Mouse (Mus musculus): ENCODE data around the gene 1700012A03Rik. TPM values are rescaled to one million over a fixed set of nuclear protein-coding genes. Genes with fewer than 3 reads are reported as not detected.

1700012A03Rik gene
- polyA plus RNA-seq (2014; fragmentation: Nextera tagmentation; extraction: Ambion mirVana), result not detected in 2 replicates

- Histone ChIP-seq H3K27me3 (ENCODE audit: control insufficient read depth, insufficient read depth, low read length) (no peaks in the 10 kb centered on the region), H3K9me3 (ENCODE audit: control insufficient read depth, low read depth, low read length) (no peaks in the 10 kb centered on the region), H3K36me3 (ENCODE audit: control insufficient read depth, insufficient read depth, low read length) (no peaks in the 10 kb centered on the region), H3K4me3 (ENCODE audit: low read depth, low read length) (no peak within 1 kb of the TSS), H3K4me1 (ENCODE audit: control insufficient read depth, insufficient read depth, low read length) (no peaks in the 10 kb centered on the region), H3K9ac (replicated peaks; ENCODE audit: low read depth, low read length) (no peak within 1 kb of the TSS), H3K27ac (ENCODE audit: low read length) (no peak within 1 kb of the TSS), H3K4me2 (replicated peaks; ENCODE audit: low read depth, low read length) (no peak within 1 kb of the TSS)
- WGBS, result 77% methylated on average over 3 of the region's 3 CpGs
- no peak for ATAC-seq (ENCODE audit: insufficient number of reproducible peaks, insufficient read depth, low FRiP score, low read depth)
These were observed at the start of gene 1700012A03Rik for GRCm38 (mm10) chr6:32049951-32050345. Gene 1700012A03Rik, plus strand, starts transcription at chr6:32050246.

GRCm38 (mm10) chr6:32004228-32004627 is 45.8 kb upstream of the 1700012A03Rik start:
- ATAC-seq (ENCODE audit: insufficient number of reproducible peaks, insufficient read depth, low FRiP score, low read depth), result no peak
- H3K27ac ChIP-seq (ENCODE audit: low read length), result no peak overlapping the region
- no peak overlapping the region for H3K4me2 ChIP-seq (replicated peaks; ENCODE audit: low read depth, low read length)
- no peaks in the 10 kb centered on the region for H3K27me3 ChIP-seq (ENCODE audit: control insufficient read depth, insufficient read depth, low read length)
- peaks cover 2% of the 10 kb centered on the region; the same call in 1 of the 2 replicates for H3K9me3 ChIP-seq (ENCODE audit: control insufficient read depth, low read depth, low read length)
- no peak overlapping the region for H3K9ac ChIP-seq (replicated peaks; ENCODE audit: low read depth, low read length)
- no peak overlapping the region for H3K4me3 ChIP-seq (ENCODE audit: low read depth, low read length)
- WGBS, result 85% methylated on average over 10 of the region's 10 CpGs
- H3K36me3 ChIP-seq (ENCODE audit: control insufficient read depth, insufficient read depth, low read length), result no peaks in the 10 kb centered on the region
- no peaks in the 10 kb centered on the region for H3K4me1 ChIP-seq (ENCODE audit: control insufficient read depth, insufficient read depth, low read length)

- no peak for ATAC-seq (ENCODE audit: insufficient number of reproducible peaks, insufficient read depth, low FRiP score, low read depth)
- no peak overlapping the region for H3K27ac ChIP-seq (ENCODE audit: low read length)
- no peaks in the 10 kb centered on the region for H3K36me3 ChIP-seq (ENCODE audit: control insufficient read depth, insufficient read depth, low read length)
- H3K4me1 ChIP-seq (ENCODE audit: control insufficient read depth, insufficient read depth, low read length), result no peaks in the 10 kb centered on the region
- WGBS, result 58% methylated on average over 2 of the region's 2 CpGs
- no peaks in the 10 kb centered on the region for H3K27me3 ChIP-seq (ENCODE audit: control insufficient read depth, insufficient read depth, low read length)
- H3K4me2 ChIP-seq (replicated peaks; ENCODE audit: low read depth, low read length), result no peak overlapping the region
- no peak overlapping the region for H3K9ac ChIP-seq (replicated peaks; ENCODE audit: low read depth, low read length)
- no peak overlapping the region for H3K4me3 ChIP-seq (ENCODE audit: low read depth, low read length)
- peaks cover 2% of the 10 kb centered on the region; the same call in 1 of the 2 replicates for H3K9me3 ChIP-seq (ENCODE audit: control insufficient read depth, low read depth, low read length)
These were observed 44.1 kb upstream of the 1700012A03Rik start for GRCm38 (mm10) chr6:32005914-32006313.

- Histone ChIP-seq H3K36me3 (ENCODE audit: control insufficient read depth, insufficient read depth, low read length) (no peaks in the 10 kb centered on the region), H3K9me3 (ENCODE audit: control insufficient read depth, low read depth, low read length) (peaks cover 2% of the 10 kb centered on the region; the same call in 1 of the 2 replicates), H3K27me3 (ENCODE audit: control insufficient read depth, insufficient read depth, low read length) (no peaks in the 10 kb centered on the region), H3K9ac (replicated peaks; ENCODE audit: low read depth, low read length) (no peak overlapping the region), H3K4me3 (ENCODE audit: low read depth, low read length) (no peak overlapping the region), H3K4me2 (replicated peaks; ENCODE audit: low read depth, low read length) (no peak overlapping the region), H3K27ac (ENCODE audit: low read length) (no peak overlapping the region), H3K4me1 (ENCODE audit: control insufficient read depth, insufficient read depth, low read length) (no peaks in the 10 kb centered on the region)
- ATAC-seq (ENCODE audit: insufficient number of reproducible peaks, insufficient read depth, low FRiP score, low read depth), result no peak
- WGBS, result 70% methylated on average over 6 of the region's 6 CpGs
These were observed 43.7 kb upstream of the 1700012A03Rik start for GRCm38 (mm10) chr6:32006382-32006781.

GRCm38 (mm10) chr6:32007336-32007735 is 42.7 kb upstream of the 1700012A03Rik start:
- no peak overlapping the region for H3K27ac ChIP-seq (ENCODE audit: low read length)
- 91% methylated on average over 3 of the region's 3 CpGs for WGBS
- H3K36me3 ChIP-seq (ENCODE audit: control insufficient read depth, insufficient read depth, low read length), result no peaks in the 10 kb centered on the region
- no peak overlapping the region for H3K4me2 ChIP-seq (replicated peaks; ENCODE audit: low read depth, low read length)
- peaks cover 2% of the 10 kb centered on the region; the same call in 1 of the 2 replicates for H3K9me3 ChIP-seq (ENCODE audit: control insufficient read depth, low read depth, low read length)
- no peak for ATAC-seq (ENCODE audit: insufficient number of reproducible peaks, insufficient read depth, low FRiP score, low read depth)
- H3K27me3 ChIP-seq (ENCODE audit: control insufficient read depth, insufficient read depth, low read length), result no peaks in the 10 kb centered on the region
- H3K4me3 ChIP-seq (ENCODE audit: low read depth, low read length), result no peak overlapping the region
- H3K4me1 ChIP-seq (ENCODE audit: control insufficient read depth, insufficient read depth, low read length), result no peaks in the 10 kb centered on the region
- H3K9ac ChIP-seq (replicated peaks; ENCODE audit: low read depth, low read length), result no peak overlapping the region

GRCm38 (mm10) chr6:32016841-32017240 is 33.2 kb upstream of the 1700012A03Rik start:
- no peak for ATAC-seq (ENCODE audit: insufficient number of reproducible peaks, insufficient read depth, low FRiP score, low read depth)

GRCm38 (mm10) chr6:32017406-32018104 is 32.5 kb upstream of the 1700012A03Rik start:
- H3K36me3 ChIP-seq (ENCODE audit: control insufficient read depth, insufficient read depth, low read length), result no peaks in the 10 kb centered on the region
- H3K4me1 ChIP-seq (ENCODE audit: control insufficient read depth, insufficient read depth, low read length), result no peaks in the 10 kb centered on the region
- H3K4me2 ChIP-seq (replicated peaks; ENCODE audit: low read depth, low read length), result no peak overlapping the region
- 70% methylated on average over 14 of the region's 14 CpGs for WGBS
- no peak overlapping the region for H3K4me3 ChIP-seq (ENCODE audit: low read depth, low read length)
- no peak overlapping the region for H3K27ac ChIP-seq (ENCODE audit: low read length)
- no peak overlapping the region for H3K9ac ChIP-seq (replicated peaks; ENCODE audit: low read depth, low read length)
- no peak for ATAC-seq (ENCODE audit: insufficient number of reproducible peaks, insufficient read depth, low FRiP score, low read depth)
- no peaks in the 10 kb centered on the region for H3K9me3 ChIP-seq (ENCODE audit: control insufficient read depth, low read depth, low read length)
- H3K27me3 ChIP-seq (ENCODE audit: control insufficient read depth, insufficient read depth, low read length), result no peaks in the 10 kb centered on the region

More at GRCm38 (mm10) chr6:32016841-32017240, 33.2 kb upstream of the 1700012A03Rik start:
- Histone ChIP-seq H3K36me3 (ENCODE audit: control insufficient read depth, insufficient read depth, low read length) (no peaks in the 10 kb centered on the region), H3K27me3 (ENCODE audit: control insufficient read depth, insufficient read depth, low read length) (no peaks in the 10 kb centered on the region), H3K27ac (ENCODE audit: low read length) (no peak overlapping the region), H3K9ac (replicated peaks; ENCODE audit: low read depth, low read length) (no peak overlapping the region), H3K4me3 (ENCODE audit: low read depth, low read length) (no peak overlapping the region), H3K4me2 (replicated peaks; ENCODE audit: low read depth, low read length) (no peak overlapping the region), H3K9me3 (ENCODE audit: control insufficient read depth, low read depth, low read length) (no peaks in the 10 kb centered on the region), H3K4me1 (ENCODE audit: control insufficient read depth, insufficient read depth, low read length) (no peaks in the 10 kb centered on the region)
- 80% methylated on average over 7 of the region's 7 CpGs for WGBS

- H3K27me3 ChIP-seq (ENCODE audit: control insufficient read depth, insufficient read depth, low read length), result no peaks in the 10 kb centered on the region
- ATAC-seq (ENCODE audit: insufficient number of reproducible peaks, insufficient read depth, low FRiP score, low read depth), result no peak; the same call in 1 of the 2 replicates
- no peaks in the 10 kb centered on the region for H3K36me3 ChIP-seq (ENCODE audit: control insufficient read depth, insufficient read depth, low read length)
- no peak overlapping the region for H3K4me2 ChIP-seq (replicated peaks; ENCODE audit: low read depth, low read length)
- no peaks in the 10 kb centered on the region for H3K4me1 ChIP-seq (ENCODE audit: control insufficient read depth, insufficient read depth, low read length)
- 51% methylated on average over 5 of the region's 5 CpGs for WGBS
- no peak overlapping the region for H3K27ac ChIP-seq (ENCODE audit: low read length)
- no peak overlapping the region for H3K9ac ChIP-seq (replicated peaks; ENCODE audit: low read depth, low read length)
- no peak overlapping the region for H3K4me3 ChIP-seq (ENCODE audit: low read depth, low read length)
- H3K9me3 ChIP-seq (ENCODE audit: control insufficient read depth, low read depth, low read length), result no peaks in the 10 kb centered on the region
These were observed 32.0 kb upstream of the 1700012A03Rik start for GRCm38 (mm10) chr6:32018105-32018446.

Measured in stomach, embryonic 14.5 days (tissue).